Mouse (Mus musculus) cerebellum, adult 18-20 months (tissue): ENCODE measurements around the gene Ugt1a7c.
A peak's percentile ranks its signal among the peaks of the same experiment; 100 is the strongest.
"Not testable (repeated sequence)": the region's sequence is repeated elsewhere in the genome, so short reads cannot be mapped to it uniquely, and the experiment has no call there.

Experiments
- DNase-seq, 2 experiments: peaks; one replicate each; pipeline ENCODE4 v3.0.0; 2021

Gene Ugt1a7c

DNA sequence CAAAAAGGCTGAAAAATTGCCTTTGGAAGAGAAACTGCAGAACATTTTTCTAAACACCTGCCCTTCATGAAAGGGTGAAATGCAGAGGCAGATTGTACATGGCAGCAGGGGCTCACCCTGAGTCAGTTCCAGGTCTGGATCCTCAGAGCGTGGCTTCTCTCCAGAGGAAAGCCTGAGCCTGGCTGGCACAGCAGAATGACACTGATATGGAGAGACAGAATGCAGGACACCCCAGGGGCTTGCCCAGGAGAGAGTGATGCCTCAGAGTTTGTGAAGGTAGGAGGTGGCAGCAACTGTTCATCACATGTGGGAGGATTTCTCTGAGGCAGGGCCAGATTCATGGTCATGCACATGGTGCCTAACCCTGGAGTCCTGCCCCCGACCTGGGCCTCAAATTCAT, 105.1 kb downstream of the Ugt1a7c start:
- peak; percentile 57 to 59 for DNase-seq

DNA sequence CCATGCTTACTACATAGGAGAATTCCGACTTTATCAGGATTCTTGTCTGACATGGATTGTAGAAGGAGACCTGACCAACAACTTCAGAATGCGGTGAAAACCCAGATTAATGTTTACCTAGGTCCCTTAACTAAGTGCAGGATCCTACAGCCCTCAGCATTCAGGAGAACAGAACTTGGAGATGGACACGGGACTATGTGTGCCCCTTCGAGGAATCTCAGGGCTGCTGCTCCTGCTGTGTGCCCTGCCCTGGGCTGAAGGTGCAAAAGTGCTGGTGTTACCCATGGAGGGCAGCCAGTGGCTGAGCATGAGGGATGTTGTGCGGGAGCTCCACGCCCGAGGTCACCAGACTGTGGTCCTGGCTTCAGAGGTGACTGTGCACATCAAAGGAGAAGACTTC, 105.6 kb downstream of the Ugt1a7c start, which contains the start of gene Ugt1a2:
Gene Ugt1a2, plus strand, starts transcription at position 146 of the 400 bp plus-strand sequence.
- DNase-seq, result peak in 1 of 2 experiments; percentile 6

DNA sequence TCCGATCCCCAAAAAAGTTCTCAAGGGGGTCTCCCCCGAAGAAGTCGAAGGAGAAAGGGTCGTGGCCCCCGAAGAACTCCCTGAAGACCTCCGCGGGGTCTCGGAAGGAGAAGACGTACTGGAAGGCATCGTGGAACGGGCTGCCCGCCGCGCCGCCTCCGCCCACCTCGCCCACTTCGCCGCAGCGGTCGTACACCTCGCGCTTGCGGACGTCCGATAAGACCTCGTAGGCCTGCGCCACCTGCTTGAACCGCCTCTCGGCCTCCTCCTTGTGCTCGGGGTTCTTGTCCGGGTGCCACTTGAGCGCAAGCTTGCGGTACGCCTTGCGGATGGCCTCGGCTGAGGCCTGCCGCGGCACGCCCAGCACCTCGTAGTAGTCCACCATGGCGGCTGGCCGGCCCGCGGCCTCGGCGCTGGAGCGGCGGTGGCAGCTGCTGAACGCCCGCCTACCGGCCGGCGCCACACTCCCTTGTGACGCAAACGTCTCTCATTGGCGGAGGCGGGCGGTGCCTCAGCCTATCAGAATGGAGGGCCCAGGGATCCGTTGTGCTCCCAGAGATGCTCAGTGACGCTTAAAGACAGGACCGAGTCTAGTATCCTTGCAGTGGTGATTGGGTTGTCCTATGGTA, 110.5 kb downstream of the Ugt1a7c start, which contains the start of gene Dnajb3:
Gene Dnajb3, minus strand, starts transcription at position 489 of the 629 bp plus-strand sequence.
- peak; percentile 89 to 92 for DNase-seq

DNA sequence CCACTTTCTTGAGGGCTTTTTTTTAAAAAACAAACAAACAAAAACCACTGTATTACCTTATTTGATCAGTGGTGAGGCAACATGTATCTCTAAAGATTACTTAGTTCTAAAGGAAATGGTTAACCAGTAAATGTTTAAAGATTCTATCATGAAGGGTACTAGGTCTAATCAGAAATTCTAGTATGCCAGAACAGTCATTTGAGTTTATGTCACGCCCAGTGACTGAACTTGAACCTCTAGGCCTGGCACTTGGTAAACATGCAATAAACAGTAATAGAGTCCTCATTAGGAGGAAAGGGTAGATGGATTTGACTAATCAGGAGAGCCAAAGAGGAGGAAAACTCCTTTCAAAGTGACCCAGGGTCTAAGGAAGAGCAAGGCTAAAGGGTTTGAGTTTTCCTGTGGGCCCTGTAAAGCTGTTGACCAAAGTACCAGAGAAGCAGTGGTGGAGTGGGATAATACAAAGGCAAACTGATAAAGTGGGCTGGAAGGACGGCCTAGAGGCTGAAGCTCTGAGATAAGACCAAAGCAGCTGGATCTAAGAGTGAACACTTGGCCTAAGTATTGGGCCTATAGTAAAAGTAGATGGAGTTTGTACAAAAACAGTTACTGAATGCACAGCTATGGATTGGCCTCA, 112.1 kb downstream of the Ugt1a7c start:
- DNase-seq, result no peak

DNA sequence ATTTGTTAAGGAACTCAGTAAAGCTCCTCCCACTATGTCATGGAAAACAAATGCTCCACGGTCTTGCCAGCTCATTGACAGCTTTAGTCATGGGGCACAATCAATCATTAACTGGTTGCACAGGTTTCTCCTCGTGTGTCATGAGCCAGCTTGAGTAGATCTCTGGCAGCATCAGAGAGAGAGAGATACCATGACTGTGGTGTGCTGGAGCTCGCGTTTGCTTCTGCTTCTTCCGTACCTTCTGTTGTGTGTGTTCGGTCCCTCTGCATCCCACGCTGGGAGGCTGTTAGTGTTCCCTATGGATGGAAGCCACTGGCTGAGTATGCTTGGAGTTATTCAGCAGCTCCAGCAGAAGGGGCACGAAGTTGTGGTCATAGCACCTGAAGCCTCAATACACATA, 117.0 kb downstream of the Ugt1a7c start, which contains the start of gene Ugt1a1:
Gene Ugt1a1, plus strand, starts transcription at position 148 of the 400 bp plus-strand sequence.
- no peak for DNase-seq

DNA sequence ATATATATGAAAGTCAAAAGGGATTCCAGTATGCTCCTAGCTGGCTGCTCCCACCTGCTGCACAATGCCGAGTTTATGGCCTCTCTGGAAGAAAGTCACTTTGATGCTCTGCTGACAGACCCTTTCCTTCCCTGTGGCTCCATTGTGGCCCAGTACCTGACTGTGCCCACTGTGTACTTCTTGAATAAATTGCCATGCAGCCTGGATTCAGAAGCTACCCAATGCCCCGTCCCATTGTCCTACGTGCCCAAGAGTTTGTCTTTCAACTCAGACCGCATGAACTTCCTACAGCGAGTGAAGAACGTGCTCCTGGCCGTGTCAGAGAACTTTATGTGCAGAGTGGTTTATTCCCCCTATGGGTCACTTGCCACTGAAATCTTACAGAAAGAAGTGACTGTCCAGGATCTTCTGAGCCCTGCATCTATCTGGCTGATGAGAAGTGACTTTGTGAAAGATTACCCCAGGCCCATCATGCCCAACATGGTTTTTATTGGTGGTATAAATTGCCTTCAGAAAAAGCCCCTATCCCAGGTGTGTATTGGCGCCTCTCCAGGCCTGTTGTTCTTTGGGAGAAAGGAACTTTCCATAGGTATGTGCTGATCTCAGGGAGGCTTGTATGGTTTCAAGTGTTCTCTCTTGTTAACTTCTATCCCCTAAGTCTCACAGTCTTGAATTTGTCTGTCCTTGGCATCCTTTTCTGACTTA, 117.6 kb downstream of the Ugt1a7c start:
- DNase-seq, result no peak

- no peak for DNase-seq
These were observed 118.2 kb downstream of the Ugt1a7c start for GRCm38 (mm10) chr1:88213061-88213460.

GRCm38 (mm10) chr1:88213766-88214461, 119.1 kb downstream of the Ugt1a7c start:
- no peak for DNase-seq

DNA sequence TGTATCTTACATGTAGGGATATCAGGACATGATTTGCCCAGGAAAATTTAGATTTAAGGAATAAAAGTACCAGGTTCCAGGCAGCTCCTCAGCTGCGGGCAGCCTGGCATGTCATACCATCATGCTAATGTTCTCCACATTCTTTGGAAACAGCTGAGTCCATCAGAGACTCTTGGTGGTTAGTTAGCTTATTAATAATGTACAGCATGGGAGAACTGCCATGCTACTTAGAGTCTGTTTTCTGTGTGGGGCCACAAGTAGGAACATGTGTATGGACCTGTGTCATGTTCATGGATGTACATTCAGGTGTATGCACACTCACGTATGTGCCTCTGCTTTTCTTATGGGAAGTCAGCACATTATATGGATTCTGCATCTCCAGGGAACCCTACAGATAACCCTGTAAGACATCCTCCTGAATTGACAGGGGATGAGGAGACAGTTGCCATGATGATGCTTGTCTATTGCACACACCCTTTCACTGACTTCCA, 119.6 kb downstream of the Ugt1a7c start:
- DNase-seq, result no peak

- DNase-seq, result no peak
These were observed 120.9 kb downstream of the Ugt1a7c start for GRCm38 (mm10) chr1:88215466-88216380.

- DNase-seq, result no peak
These were observed 121.7 kb downstream of the Ugt1a7c start for GRCm38 (mm10) chr1:88216551-88216950.

DNA sequence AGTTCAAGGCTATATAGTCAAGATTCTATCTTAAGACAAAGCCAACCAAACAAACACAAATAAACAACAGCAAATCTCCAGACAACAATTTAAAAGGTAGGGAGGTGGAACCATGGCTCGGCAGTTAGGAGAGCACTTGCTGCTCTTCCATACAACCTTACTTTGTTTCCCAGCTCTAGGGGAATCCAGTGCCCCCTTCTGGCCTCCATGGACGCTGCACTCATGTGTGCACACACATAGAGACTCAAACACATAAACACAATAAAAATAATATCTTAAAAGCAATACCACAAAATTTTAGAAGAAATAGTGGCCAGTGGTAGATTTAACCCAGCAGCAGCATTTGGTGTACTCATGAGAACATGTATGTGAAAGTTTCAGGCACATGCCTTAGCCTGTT, 122.3 kb downstream of the Ugt1a7c start:
- no peak for DNase-seq

- DNase-seq, result no peak
These were observed 122.7 kb downstream of the Ugt1a7c start for GRCm38 (mm10) chr1:88217576-88217975.

GRCm38 (mm10) chr1:88218051-88218450, 123.2 kb downstream of the Ugt1a7c start:
- no peak for DNase-seq

DNA sequence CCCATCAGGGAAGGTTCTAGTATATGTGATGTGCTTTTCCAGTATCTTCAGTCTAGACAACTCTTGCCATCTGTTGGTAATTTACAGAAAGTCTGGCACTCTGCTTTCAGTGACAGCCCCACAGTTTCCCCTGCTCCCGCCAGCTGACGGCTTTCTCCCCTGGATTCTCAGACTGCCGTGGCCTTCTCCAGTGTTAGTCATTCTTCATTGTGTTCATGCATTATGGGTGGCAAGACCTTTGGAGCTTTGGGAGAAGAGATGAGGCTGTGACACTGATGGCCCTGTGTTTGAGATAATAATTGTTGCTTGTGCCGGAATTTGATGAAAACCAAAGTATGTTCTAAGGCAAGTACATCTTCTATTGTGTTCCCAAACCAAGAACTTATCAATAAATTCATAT, 123.7 kb downstream of the Ugt1a7c start:
- no peak for DNase-seq

- no peak for DNase-seq
These were observed 124.2 kb downstream of the Ugt1a7c start for GRCm38 (mm10) chr1:88219054-88219453.

DNA sequence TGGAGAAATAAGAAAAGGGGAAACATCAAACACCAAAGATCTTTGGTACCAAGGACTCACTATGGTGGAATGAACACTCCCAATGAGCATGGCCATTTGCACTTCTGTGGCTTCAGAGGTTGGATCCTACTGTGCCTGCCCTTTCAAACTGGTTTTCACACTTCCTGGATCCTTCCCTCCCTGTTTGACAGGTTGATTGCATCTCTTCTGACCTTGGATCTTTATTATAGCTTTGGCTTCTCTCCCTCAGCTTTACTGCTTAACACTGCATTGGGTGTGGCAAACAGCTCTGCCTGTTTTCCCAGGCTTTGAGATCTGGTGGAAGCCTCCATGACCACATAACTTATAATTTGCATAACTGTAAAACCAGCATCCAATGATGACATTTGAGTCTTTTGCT, 125.5 kb downstream of the Ugt1a7c start:
- no peak for DNase-seq

- DNase-seq, result no peak
These were observed 127.4 kb downstream of the Ugt1a7c start for GRCm38 (mm10) chr1:88222216-88222615.

GRCm38 (mm10) chr1:88223011-88223515, 128.2 kb downstream of the Ugt1a7c start:
- DNase-seq, result not testable (repeated sequence)

GRCm38 (mm10) chr1:88223591-88223990, 128.7 kb downstream of the Ugt1a7c start:
- peak in 1 of 2 experiments; percentile 3 for DNase-seq

- DNase-seq, result peak in 1 of 2 experiments; percentile 3
These were observed 129.3 kb downstream of the Ugt1a7c start for GRCm38 (mm10) chr1:88224029-88224776.
